Mouse (Mus musculus) midbrain, embryonic 12.5 days (tissue): ENCODE results near the gene Mrpl50. TPM values are rescaled to one million over a fixed set of nuclear protein-coding genes. Genes with fewer than 3 reads are reported as not detected.

Source experiments
- ATAC-seq: fragments of 200-750 bp; cut with Nextera tagmentation; 2 replicates; pipeline ENCODE4 v1.8.0; 2017; ENCODE audit warnings: low read depth, moderate TSS enrichment, moderate library complexity; ENCODE audit not compliant: low FRiP score
- H3K27ac ChIP-seq: fragments of 300-500 bp; sonication (generic); replicated peaks from 2 replicates; pipeline ENCODE4 v1.5.1; 2016; ENCODE audit warnings: mild to moderate bottlenecking
- H3K27me3 ChIP-seq: fragments of 300-500 bp; sonication (generic); 2 replicates; pipeline ENCODE4 v1.6.1; 2016; ENCODE audit warnings: mild to moderate bottlenecking
- H3K36me3 ChIP-seq: fragments of 300-500 bp; sonication (generic); 2 replicates; pipeline ENCODE4 v1.6.1; 2016
- H3K4me1 ChIP-seq: fragments of 300-500 bp; sonication (generic); 2 replicates; pipeline ENCODE4 v1.6.1; 2016
- H3K4me2 ChIP-seq: fragments of 300-500 bp; sonication (generic); replicated peaks from 2 replicates; pipeline ENCODE4 v1.6.1; 2016; ENCODE audit warnings: mild to moderate bottlenecking, moderate library complexity
- H3K4me3 ChIP-seq: fragments of 300-500 bp; sonication (generic); 2 replicates; pipeline ENCODE4 v1.5.1; 2016; ENCODE audit warnings: mild to moderate bottlenecking
- H3K9ac ChIP-seq: fragments of 300-500 bp; sonication (generic); replicated peaks from 2 replicates; pipeline ENCODE4 v1.6.1; 2016; ENCODE audit warnings: mild to moderate bottlenecking, moderate library complexity
- H3K9me3 ChIP-seq: fragments of 300-500 bp; sonication (generic); 2 replicates; pipeline ENCODE4 v1.6.1; 2016; ENCODE audit warnings: mild to moderate bottlenecking
- WGBS: fragments of 180-500 bp; shearing (Covaris S2); methylation state at CpG from one replicate; pipeline ENCODE4 v1.1.7; 2016; 5-methylcytosine and 5-hydroxymethylcytosine counted together
- polyA plus RNA-seq: library from polyadenylated mRNA; unstranded; fragments of >200 nt; fragmentation: Nextera tagmentation; extraction: Ambion mirVana; gene quantifications from 2 replicates; pipeline ENCODE4 v1.2.1, GENCODE M21; 2016

Gene Mrpl50
- polyA plus RNA-seq, result 84.7 and 86.1 TPM in 2 replicates

- Histone ChIP-seq H3K4me3 (peak within 1 kb of the TSS; percentile 71), H3K9me3 (no peaks in the 10 kb centered on the region), H3K9ac (peak within 1 kb of the TSS; percentile 78), H3K27me3 (no peaks in the 10 kb centered on the region), H3K27ac (no peak within 1 kb of the TSS; the same call in 1 of the 2 replicates), H3K4me1 (peaks cover 18% of the 10 kb centered on the region), H3K36me3 (peaks cover 14% of the 10 kb centered on the region), H3K4me2 (peak within 1 kb of the TSS; percentile 66)
- ATAC-seq, result peak; percentile 99
- under 1% methylated on average over 41 of the region's 41 CpGs for WGBS
These were observed at the start of gene Mrpl50, which contains the start of gene Zfp189 for GRCm38 (mm10) chr4:49520572-49521340. Gene Mrpl50 (minus strand): TSS chr4:49521093. Gene Zfp189 (plus strand): TSS chr4:49521176.

GRCm38 (mm10) chr4:49567613-49568012, 46.7 kb upstream of the Mrpl50 start:
- ATAC-seq, result peak; percentile 77
- no peak overlapping the region for H3K4me2 ChIP-seq
- no peak overlapping the region for H3K9ac ChIP-seq
- no peaks in the 10 kb centered on the region for H3K36me3 ChIP-seq
- H3K9me3 ChIP-seq, result no peaks in the 10 kb centered on the region
- H3K4me3 ChIP-seq, result no peak overlapping the region
- 20% methylated on average over 3 of the region's 3 CpGs for WGBS
- H3K4me1 ChIP-seq, result no peaks in the 10 kb centered on the region
- H3K27me3 ChIP-seq, result no peaks in the 10 kb centered on the region
- no peak overlapping the region for H3K27ac ChIP-seq

DNA sequence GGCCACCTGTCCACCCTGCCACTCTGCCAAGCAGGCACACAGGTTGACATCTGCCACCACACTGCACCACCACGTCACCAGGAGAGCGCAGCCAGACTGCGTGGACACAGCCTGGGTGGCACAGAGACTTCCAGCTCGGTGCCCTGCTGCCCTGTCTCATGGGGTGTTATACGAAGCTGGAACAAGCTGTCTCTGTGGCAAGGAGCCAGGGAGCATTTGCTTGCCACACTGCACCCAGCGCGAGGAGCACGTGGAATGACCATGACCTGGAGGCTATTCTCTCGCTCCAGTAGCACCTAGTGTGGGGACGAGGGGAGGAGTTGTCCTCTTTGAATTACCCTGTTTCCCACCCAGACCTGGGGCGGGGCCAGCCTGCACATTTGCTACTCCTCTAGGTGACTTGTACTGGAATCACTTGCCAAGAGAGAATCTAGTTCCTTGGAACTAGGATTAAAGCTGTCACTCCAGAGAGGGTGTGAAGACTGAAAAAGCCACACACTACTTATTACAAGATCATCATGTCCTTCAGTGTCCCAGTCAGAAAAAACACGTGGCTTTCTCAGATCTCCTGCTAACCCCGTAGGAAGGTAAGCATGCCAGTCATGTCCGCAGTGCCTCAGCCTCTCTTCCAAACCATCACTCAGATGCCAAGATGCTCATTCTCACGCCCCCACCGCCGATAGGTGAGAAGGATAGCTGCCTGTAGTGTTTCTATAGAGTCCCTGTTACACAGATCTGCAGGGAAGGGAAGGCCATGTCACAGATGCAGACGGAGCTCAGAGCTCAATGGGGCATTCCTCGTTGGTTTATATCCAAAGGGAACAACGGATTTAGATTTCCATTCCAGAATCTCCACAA, 39.3 kb upstream of the Mrpl50 start:
- H3K27ac ChIP-seq, result no peak overlapping the region
- no peak overlapping the region for H3K4me2 ChIP-seq
- H3K9ac ChIP-seq, result no peak overlapping the region
- H3K36me3 ChIP-seq, result no peaks in the 10 kb centered on the region
- H3K4me1 ChIP-seq, result no peaks in the 10 kb centered on the region
- no peaks in the 10 kb centered on the region for H3K27me3 ChIP-seq
- 82% methylated on average over 20 of the region's 20 CpGs for WGBS
- no peak overlapping the region for H3K4me3 ChIP-seq
- no peak for ATAC-seq
- H3K9me3 ChIP-seq, result no peaks in the 10 kb centered on the region

- Histone ChIP-seq H3K27me3 (no peaks in the 10 kb centered on the region), H3K4me2 (no peak overlapping the region), H3K4me3 (no peak overlapping the region), H3K27ac (no peak overlapping the region), H3K36me3 (no peaks in the 10 kb centered on the region), H3K4me1 (no peaks in the 10 kb centered on the region), H3K9me3 (no peaks in the 10 kb centered on the region), H3K9ac (no peak overlapping the region)
- no peak for ATAC-seq
- WGBS, result 93% methylated on average over 2 of the region's 2 CpGs
These were observed 37.3 kb upstream of the Mrpl50 start for GRCm38 (mm10) chr4:49558181-49558580.

DNA sequence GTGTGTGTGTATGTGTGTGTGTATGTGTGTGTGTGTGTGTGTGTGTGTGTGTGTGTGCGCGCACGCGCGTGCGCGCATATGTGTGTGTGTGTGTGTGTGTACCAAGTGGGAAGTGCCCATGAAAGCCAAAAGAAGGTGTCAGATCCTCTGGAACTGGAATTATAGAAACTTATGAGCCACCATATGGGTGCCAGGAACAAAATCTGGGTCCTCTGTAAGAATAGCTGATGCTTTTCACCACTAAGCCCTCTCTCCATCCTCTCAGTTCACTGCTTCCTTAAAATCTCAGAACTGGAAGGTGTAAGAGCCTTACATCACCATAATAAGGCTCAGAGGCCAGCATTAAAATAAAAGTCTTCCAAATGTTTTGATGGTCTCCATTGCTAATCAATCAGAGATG, 36.5 kb upstream of the Mrpl50 start:
- no peaks in the 10 kb centered on the region for H3K9me3 ChIP-seq
- no peak overlapping the region for H3K4me2 ChIP-seq
- no peak overlapping the region for H3K4me3 ChIP-seq
- no peaks in the 10 kb centered on the region for H3K4me1 ChIP-seq
- WGBS, result 100% methylated on average over 7 of the region's 7 CpGs
- H3K36me3 ChIP-seq, result no peaks in the 10 kb centered on the region
- H3K27me3 ChIP-seq, result no peaks in the 10 kb centered on the region
- no peak for ATAC-seq
- no peak overlapping the region for H3K27ac ChIP-seq
- no peak overlapping the region for H3K9ac ChIP-seq

GRCm38 (mm10) chr4:49553380-49553779, 32.5 kb upstream of the Mrpl50 start:
- no peak overlapping the region for H3K4me3 ChIP-seq
- H3K27ac ChIP-seq, result no peak overlapping the region
- H3K4me1 ChIP-seq, result no peaks in the 10 kb centered on the region
- no peaks in the 10 kb centered on the region for H3K9me3 ChIP-seq
- no peak overlapping the region for H3K9ac ChIP-seq
- no peak overlapping the region for H3K4me2 ChIP-seq
- no peak for ATAC-seq
- H3K36me3 ChIP-seq, result no peaks in the 10 kb centered on the region
- WGBS, result 87% methylated on average over 5 of the region's 5 CpGs
- no peaks in the 10 kb centered on the region for H3K27me3 ChIP-seq

DNA sequence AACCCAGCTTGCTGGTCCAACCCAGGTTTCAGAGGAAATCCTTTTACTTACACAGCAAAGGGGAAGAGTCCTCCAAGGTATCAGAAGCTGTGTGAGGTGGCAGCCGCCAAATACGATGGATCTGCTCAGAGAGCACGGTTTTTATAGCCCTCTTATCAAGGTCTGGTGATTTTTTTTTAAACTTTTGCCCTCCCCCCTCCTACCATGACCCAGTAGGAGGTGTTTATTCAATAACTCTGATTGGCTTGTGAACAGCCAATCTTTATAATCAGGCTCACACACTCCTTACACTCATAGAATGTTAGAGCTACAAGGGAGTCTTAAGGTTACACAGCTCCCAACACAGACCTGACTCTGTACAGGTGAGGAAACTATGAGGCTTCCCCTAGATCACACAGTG, 28.5 kb upstream of the Mrpl50 start, which contains the start of gene Aldob:
Gene Aldob (minus strand): TSS at position 164 of the 400 bp plus-strand sequence.
- Histone ChIP-seq H3K4me1 (no peaks in the 10 kb centered on the region), H3K9ac (no peak within 1 kb of the TSS), H3K27me3 (no peaks in the 10 kb centered on the region), H3K4me2 (no peak within 1 kb of the TSS), H3K4me3 (no peak within 1 kb of the TSS), H3K9me3 (no peaks in the 10 kb centered on the region), H3K36me3 (no peaks in the 10 kb centered on the region), H3K27ac (no peak within 1 kb of the TSS)
- WGBS, result 60% methylated on average over 3 of the region's 3 CpGs
- no peak for ATAC-seq

DNA sequence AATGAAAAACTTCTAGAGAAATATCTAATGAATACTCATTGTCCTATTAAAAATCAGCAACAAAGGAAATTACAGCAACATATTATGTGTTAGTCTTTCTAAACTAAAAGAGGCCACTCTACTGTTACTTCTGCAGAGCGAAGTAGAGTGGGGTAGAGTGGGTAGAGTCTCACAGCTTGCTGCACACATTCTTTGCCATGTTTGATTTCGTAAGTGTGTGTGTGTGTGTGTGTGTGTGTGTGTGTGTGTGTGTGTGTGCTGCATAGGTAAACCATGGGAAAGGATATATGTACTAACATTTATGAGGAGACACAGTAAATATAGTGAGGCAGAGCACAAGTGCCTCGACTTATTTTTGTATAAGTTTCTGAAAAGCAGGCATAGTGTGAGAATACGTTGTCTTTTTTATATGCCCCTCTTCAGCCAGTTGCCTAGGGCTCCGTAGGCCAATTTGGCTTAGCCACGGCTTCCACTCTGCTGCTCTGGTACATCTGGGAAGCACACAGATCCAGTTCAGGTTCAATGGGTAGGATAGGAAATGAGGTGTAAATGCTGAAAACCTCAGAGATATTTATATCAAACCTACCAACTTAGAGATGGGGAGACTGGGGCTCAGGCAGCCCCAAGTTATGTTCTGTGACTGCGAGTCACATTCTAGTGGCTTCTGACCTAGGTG, 26.8 kb upstream of the Mrpl50 start:
- H3K36me3 ChIP-seq, result no peaks in the 10 kb centered on the region
- ATAC-seq, result no peak
- no peak overlapping the region for H3K4me3 ChIP-seq
- H3K27me3 ChIP-seq, result no peaks in the 10 kb centered on the region
- no peak overlapping the region for H3K27ac ChIP-seq
- no peak overlapping the region for H3K9ac ChIP-seq
- H3K4me1 ChIP-seq, result no peaks in the 10 kb centered on the region
- no peak overlapping the region for H3K4me2 ChIP-seq
- H3K9me3 ChIP-seq, result no peaks in the 10 kb centered on the region
- WGBS, result 91% methylated on average over 7 of the region's 7 CpGs

- WGBS, result 78% methylated on average over 6 of the region's 6 CpGs
- Histone ChIP-seq H3K4me3 (no peak overlapping the region), H3K27me3 (no peaks in the 10 kb centered on the region), H3K27ac (no peak overlapping the region), H3K36me3 (no peaks in the 10 kb centered on the region), H3K4me2 (no peak overlapping the region), H3K4me1 (no peaks in the 10 kb centered on the region), H3K9ac (no peak overlapping the region), H3K9me3 (no peaks in the 10 kb centered on the region)
- ATAC-seq, result no peak
These were observed 26.1 kb upstream of the Mrpl50 start for GRCm38 (mm10) chr4:49546873-49547543.

GRCm38 (mm10) chr4:49546026-49546425, 25.1 kb upstream of the Mrpl50 start:
- H3K4me3 ChIP-seq, result no peak overlapping the region
- H3K27me3 ChIP-seq, result no peaks in the 10 kb centered on the region
- WGBS, result 86% methylated on average over 2 of the region's 2 CpGs
- H3K9me3 ChIP-seq, result no peaks in the 10 kb centered on the region
- no peaks in the 10 kb centered on the region for H3K36me3 ChIP-seq
- ATAC-seq, result no peak
- no peaks in the 10 kb centered on the region for H3K4me1 ChIP-seq
- H3K4me2 ChIP-seq, result no peak overlapping the region
- H3K27ac ChIP-seq, result no peak overlapping the region
- no peak overlapping the region for H3K9ac ChIP-seq

GRCm38 (mm10) chr4:49540966-49541365, 20.1 kb upstream of the Mrpl50 start:
- Histone ChIP-seq H3K36me3 (no peaks in the 10 kb centered on the region), H3K27ac (no peak overlapping the region), H3K4me1 (no peaks in the 10 kb centered on the region), H3K4me2 (no peak overlapping the region), H3K9me3 (no peaks in the 10 kb centered on the region), H3K4me3 (no peak overlapping the region), H3K27me3 (no peaks in the 10 kb centered on the region), H3K9ac (no peak overlapping the region)
- ATAC-seq, result no peak
- 77% methylated on average over 3 of the region's 3 CpGs for WGBS
